Mouse (Mus musculus): ENCODE measurements at regions not wholly inside any gene's neighbourhood (a gene's known extent, or its start where the extent isn't known, plus 50 kb on each side); places are given as distances from the start of the nearest gene placed in this dataset.
A peak's percentile ranks its signal among the peaks of the same experiment; 100 is the strongest.

DNA sequence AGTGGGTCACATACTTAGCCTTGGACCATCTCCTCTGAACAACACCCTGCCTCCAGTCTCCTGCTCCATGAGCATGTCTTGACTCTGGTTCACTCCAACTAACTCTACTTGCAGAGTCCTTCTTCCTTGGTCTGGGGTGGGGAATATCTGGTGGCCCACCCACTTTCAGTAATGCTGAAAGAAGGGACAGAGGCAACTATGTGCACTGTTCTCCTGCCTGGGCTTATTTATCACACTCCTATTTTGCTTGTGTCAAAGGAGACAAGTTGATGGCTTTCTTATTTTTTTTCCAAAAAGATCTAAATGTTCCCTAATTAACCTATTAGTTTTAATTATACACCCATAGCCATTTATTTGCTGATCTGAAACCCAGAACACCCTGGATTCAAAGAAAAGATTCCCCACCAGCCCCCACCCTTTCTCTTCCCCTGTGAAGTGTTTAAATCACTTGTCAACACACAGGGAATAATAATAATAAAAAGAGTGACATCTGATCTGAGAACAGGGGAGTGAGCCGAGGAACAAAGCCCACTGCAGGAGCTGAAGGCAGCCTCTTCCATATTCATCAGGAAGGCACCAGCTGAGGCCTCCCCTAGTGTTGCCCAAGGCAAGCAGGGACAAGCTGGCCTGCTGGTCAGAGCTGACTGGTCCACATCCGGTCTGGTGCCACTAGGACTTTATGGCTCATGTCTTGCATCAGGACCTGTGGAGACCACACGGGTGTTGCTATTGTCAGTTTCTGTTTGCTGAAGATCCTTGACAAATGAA is 80.8 kb upstream of the Ncam1 start:
- Histone ChIP-seq H3K9me3 (replicated peaks) (no peaks in the 10 kb centered on the region), H3K4me3 (no peak overlapping the region), H3K27ac (no peak overlapping the region), H3K4me2 (no peak overlapping the region), H3K36me3 (ENCODE audit: poor library complexity, severe bottlenecking) (no peaks in the 10 kb centered on the region), H3K4me1 (peaks cover 16% of the 10 kb centered on the region), H3K9ac (no peak overlapping the region), H3K27me3 (peaks cover 22% of the 10 kb centered on the region; the same call in 1 of the 2 replicates)
- peak; percentile 86 for ATAC-seq
- 26% methylated on average over 3 of the region's 3 CpGs for WGBS

DNA sequence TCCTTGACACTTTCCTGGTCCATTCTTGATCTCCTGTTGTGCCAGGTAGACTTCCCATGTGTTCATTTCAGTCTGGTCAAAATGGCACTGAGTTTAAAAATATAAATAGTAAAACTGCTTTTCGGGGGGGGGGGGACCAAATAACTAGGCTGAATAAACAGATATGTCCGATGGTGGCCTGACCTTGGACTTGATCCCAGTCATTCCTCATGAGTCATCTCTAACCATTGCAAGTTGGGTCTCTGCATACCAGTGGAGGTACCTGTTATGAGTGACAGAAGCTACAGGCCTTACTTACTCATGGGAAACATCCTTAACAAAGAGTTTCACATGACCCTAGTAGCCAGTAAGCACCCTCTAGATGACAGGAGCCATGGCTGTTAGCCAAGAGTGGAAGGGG is 76.2 kb upstream of the Ncam1 start:
- Histone ChIP-seq H3K9ac (no peak overlapping the region), H3K36me3 (ENCODE audit: poor library complexity, severe bottlenecking) (no peaks in the 10 kb centered on the region), H3K4me3 (no peak overlapping the region), H3K27me3 (peaks cover 12% of the 10 kb centered on the region; the same call in 1 of the 2 replicates), H3K9me3 (replicated peaks) (no peaks in the 10 kb centered on the region), H3K4me1 (peaks cover 21% of the 10 kb centered on the region), H3K4me2 (no peak overlapping the region), H3K27ac (no peak overlapping the region)
- 90% methylated on average over 2 of the region's 2 CpGs for WGBS
- no peak for ATAC-seq

DNA sequence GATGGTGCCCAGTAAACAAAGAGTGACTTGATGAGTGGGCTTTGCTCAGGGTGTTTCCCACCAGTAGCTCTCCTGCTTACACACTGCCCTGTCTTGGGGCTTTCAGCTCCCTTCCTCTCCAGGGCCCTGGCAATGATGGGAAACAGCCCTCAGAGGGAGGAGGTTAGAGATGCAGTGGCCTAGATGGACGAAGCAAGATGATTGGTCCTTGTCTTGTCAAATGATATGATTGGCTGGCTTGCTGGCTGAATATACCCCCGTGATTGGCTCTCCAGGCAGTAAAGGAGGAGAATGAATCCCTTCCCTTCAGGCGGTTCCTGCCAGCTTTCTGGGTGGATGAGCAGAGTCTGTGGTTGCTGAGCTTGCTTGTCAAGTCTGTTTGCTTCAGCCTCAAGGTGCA is 74.8 kb upstream of the Ncam1 start:
- peak overlapping the region; percentile 65; the same call in 1 of the 2 replicates for H3K27ac ChIP-seq
- WGBS = 6% methylated on average over 3 of the region's 3 CpGs
- peak; percentile 94 for ATAC-seq
- H3K27me3 ChIP-seq = peaks cover 12% of the 10 kb centered on the region; the same call in 1 of the 2 replicates
- H3K9me3 ChIP-seq (replicated peaks) = no peaks in the 10 kb centered on the region
- H3K36me3 ChIP-seq (ENCODE audit: poor library complexity, severe bottlenecking) = no peaks in the 10 kb centered on the region
- peaks cover 10% of the 10 kb centered on the region; the same call in 1 of the 2 replicates for H3K4me1 ChIP-seq
- peak overlapping the region; percentile 56 for H3K9ac ChIP-seq
- H3K4me3 ChIP-seq = peak overlapping the region; percentile 27; the same call in 1 of the 2 replicates
- peak overlapping the region; percentile 54 for H3K4me2 ChIP-seq

DNA sequence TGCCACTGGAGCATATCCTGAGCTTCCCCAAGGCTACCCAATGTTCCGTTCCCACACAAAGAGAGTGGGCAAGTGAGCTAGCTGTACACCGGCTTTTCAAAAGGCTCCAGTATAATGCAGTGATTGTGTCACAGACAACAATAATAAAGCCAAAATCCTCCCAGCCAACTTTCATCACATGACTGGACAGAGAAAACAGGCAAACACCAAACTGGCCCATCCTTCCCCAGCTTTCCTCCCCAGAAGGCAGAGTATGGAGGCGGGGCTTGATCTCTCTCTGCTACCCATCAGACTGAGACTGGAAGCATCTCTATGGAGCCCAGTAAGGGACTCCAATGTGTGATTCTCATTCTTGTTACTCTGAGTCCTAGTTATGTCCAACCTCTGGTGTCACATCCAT is 52.8 kb upstream of the Ncam1 start:
- Histone ChIP-seq H3K9ac (no peak overlapping the region), H3K36me3 (ENCODE audit: poor library complexity, severe bottlenecking) (no peaks in the 10 kb centered on the region), H3K9me3 (replicated peaks) (no peaks in the 10 kb centered on the region), H3K4me2 (no peak overlapping the region), H3K4me3 (no peak overlapping the region), H3K27me3 (0 out of 2 replicates have a peak, but pooled peaks cover 3% of the 10 kb centered on the region), H3K27ac (no peak overlapping the region), H3K4me1 (peaks cover 8% of the 10 kb centered on the region)
- no peak for ATAC-seq
- 51% methylated on average over 3 of the region's 3 CpGs for WGBS

DNA sequence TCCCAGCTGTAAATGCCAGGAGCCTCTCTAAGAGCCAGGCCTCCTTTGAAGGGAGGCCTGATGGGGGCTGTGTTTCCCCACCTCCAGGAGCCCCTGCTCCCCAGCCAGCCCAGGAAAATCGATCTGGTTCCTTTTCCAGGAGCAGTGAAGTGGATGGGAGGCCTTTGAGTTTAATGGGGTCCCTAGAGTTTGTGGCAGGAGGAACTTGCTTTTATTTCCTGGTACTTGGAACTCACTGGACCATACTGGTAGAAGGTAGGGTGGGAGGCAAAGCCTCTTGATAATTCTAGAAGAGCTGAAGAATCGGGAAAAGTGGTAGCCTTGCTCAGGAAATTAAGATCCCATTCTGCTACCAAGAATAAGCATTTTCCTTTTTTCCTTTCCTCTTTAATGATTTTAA is 50.7 kb upstream of the Ncam1 start:
- Histone ChIP-seq H3K9ac (no peak overlapping the region), H3K9me3 (replicated peaks) (no peaks in the 10 kb centered on the region), H3K27me3 (0 out of 2 replicates have a peak, but pooled peaks cover 3% of the 10 kb centered on the region), H3K4me3 (no peak overlapping the region), H3K4me1 (peaks cover 8% of the 10 kb centered on the region), H3K36me3 (ENCODE audit: poor library complexity, severe bottlenecking) (no peaks in the 10 kb centered on the region), H3K4me2 (no peak overlapping the region), H3K27ac (no peak overlapping the region)
- 35% methylated on average over 2 of the region's 2 CpGs for WGBS
- no peak for ATAC-seq

DNA sequence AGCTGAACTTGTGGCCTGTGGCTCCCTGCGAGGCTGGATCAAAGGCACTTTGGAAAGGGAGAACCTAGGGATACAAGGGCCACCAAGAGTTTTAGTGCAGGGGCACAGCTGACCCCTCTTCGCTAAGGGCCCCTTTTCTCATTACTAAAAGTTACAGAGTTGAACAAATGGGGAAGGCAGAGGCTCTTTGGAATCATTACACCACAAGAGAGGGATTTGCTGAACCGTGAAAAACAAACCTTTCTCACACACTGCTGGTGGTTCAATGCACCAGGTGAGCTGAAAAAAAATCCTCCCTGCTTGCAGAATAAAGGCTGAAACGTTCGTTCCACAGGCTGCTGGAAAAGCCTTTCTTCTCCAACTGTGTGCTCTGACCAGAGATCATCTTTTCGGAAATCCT is 50.2 kb upstream of the Ncam1 start:
- Histone ChIP-seq H3K9ac (no peak overlapping the region), H3K27me3 (0 out of 2 replicates have a peak, but pooled peaks cover 3% of the 10 kb centered on the region), H3K9me3 (replicated peaks) (no peaks in the 10 kb centered on the region), H3K36me3 (ENCODE audit: poor library complexity, severe bottlenecking) (no peaks in the 10 kb centered on the region), H3K4me1 (peaks cover 8% of the 10 kb centered on the region), H3K4me3 (no peak overlapping the region), H3K4me2 (no peak overlapping the region), H3K27ac (no peak overlapping the region)
- WGBS = 4% methylated on average over 6 of the region's 6 CpGs
- no peak for ATAC-seq

Measured in forebrain, embryonic 13.5 days (tissue).